Mouse (Mus musculus): ENCODE data around the gene Rbm26. TPM values are rescaled to one million over a fixed set of nuclear protein-coding genes. Genes with fewer than 3 reads are reported as not detected.

The Rbm26 gene
- total and polyA plus RNA-seq, 3 experiments: 27.9 to 73.5 (median 50.6) TPM

DNA sequence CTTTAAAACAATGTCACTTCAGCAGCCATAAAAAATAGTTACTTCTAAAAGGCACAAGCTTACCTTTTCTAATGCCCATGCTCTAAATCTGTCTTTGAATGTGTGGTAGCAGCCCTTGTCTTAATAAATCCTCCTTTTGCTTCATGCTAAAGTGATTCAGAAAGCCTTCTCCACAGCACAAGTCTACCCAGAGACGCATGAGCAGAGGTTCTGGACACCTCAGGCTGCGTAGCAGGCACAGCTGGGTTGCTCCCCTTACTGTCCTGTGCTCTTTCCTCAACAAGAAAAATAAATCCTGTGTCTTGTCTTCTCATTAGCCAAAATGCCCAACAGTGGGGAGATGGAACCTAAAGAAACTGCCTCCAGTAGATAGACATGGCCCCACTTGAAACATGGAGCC, 102.4 kb downstream of the Rbm26 start:
- in situ Hi-C loops (cut with MboI; ENCODE audit: low pct_ligation_motif_present, low pct_unique_long_range_greater_than_20kb, low sequenced_read_pairs) (no loop called here), dilution Hi-C loops (cut with MboI; ENCODE audit: extremely low pct_ligation_motif_present, extremely low pct_unique_long_range_greater_than_20kb, low sequenced_read_pairs) (no loop called here)
- Histone ChIP-seq H3K4me1 (ENCODE audit: control insufficient read depth in 1 of 2, insufficient read depth in 2 of 2) (no peaks in the 10 kb centered on the region), H3K79me2 (replicated peaks; ENCODE audit: control insufficient read depth, extremely low read depth, insufficient read depth, poor library complexity, severe bottlenecking) (no peaks in the 10 kb centered on the region), H3K4me2 (ENCODE audit: insufficient read depth, low read depth, poor library complexity, severe bottlenecking) (no peak overlapping the region), H3K9ac (ENCODE audit: insufficient read depth, low read depth) (no peak overlapping the region), H3K4me3 (replicated peaks in 1 of 3; ENCODE audit: low read depth in 2 of 3, low read length in 2 of 3, poor library complexity in 1 of 3) (no peak overlapping the region), H3K36me3 (replicated peaks in 1 of 2; ENCODE audit: control insufficient read depth in 1 of 2, insufficient read depth in 1 of 2, low read length in 1 of 2) (no peaks in the 10 kb centered on the region), H3K27me3 (replicated peaks) (peaks cover 2% of the 10 kb centered on the region), H3K9me3 (replicated peaks; ENCODE audit: low read length) (no peaks in the 10 kb centered on the region), H3K27ac (ENCODE audit: insufficient read depth, low read depth) (no peak overlapping the region)
- TF ChIP-seq SIN3A (IDR thresholded peaks at IDR 0.05; ENCODE audit: low read length) (no peak), ZKSCAN1 (IDR thresholded peaks at IDR 0.05; ENCODE audit: borderline replicate concordance, low read depth, low read length) (no peak), GABPA (IDR thresholded peaks at IDR 0.05; ENCODE audit: insufficient replicate concordance, low read depth, low read length) (no peak), POLR2A (IDR thresholded peaks at IDR 0.05; ENCODE audit: low read depth, low read length) (no peak), CTCF (conservative IDR thresholded peaks at IDR 0.05 in 1 of 2, IDR thresholded peaks at IDR 0.05 in 1 of 2; ENCODE audit: low read depth in 2 of 2, low read length in 2 of 2) (no peak), IRF4 (IDR thresholded peaks at IDR 0.05; ENCODE audit: low read depth, low read length) (no peak), ZNF384 (IDR thresholded peaks at IDR 0.05; ENCODE audit: low read depth, low read length) (no peak), ETS1 (conservative IDR thresholded peaks at IDR 0.05; ENCODE audit: low read depth, low read length) (no peak), RAD21 (IDR thresholded peaks at IDR 0.05; ENCODE audit: low read depth, low read length) (no peak), USF1 (IDR thresholded peaks at IDR 0.05; ENCODE audit: low read depth, low read length) (no peak)
- DNase-seq (ENCODE audit: extremely low read depth): no peak

DNA sequence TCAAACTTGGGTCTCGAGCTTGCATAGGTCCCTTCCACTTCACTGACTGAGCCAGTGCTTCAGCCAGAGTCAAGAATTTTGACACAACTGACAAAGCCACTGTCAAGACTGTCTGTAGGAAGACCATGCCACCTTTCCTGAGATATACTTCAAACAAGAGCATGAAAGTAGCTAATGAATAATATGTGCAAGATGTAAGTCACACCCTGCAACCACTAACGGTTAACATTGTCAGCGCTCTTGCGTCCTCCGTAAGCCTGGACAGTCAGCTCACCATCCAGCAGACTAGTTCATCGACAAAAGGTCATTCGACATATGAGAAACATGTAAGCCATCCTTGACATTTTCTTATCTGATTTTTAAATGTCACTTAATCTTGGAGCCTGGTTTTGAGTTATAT, 102.8 kb downstream of the Rbm26 start:
- dilution Hi-C loops (cut with MboI; ENCODE audit: extremely low pct_ligation_motif_present, extremely low pct_unique_long_range_greater_than_20kb, low sequenced_read_pairs) (no loop called here), in situ Hi-C loops (cut with MboI; ENCODE audit: low pct_ligation_motif_present, low pct_unique_long_range_greater_than_20kb, low sequenced_read_pairs) (no loop called here)
- Histone ChIP-seq H3K4me1 (ENCODE audit: control insufficient read depth in 1 of 2, insufficient read depth in 2 of 2) (no peaks in the 10 kb centered on the region), H3K27ac (ENCODE audit: insufficient read depth, low read depth) (no peak overlapping the region), H3K9me3 (replicated peaks; ENCODE audit: low read length) (no peaks in the 10 kb centered on the region), H3K4me3 (replicated peaks in 1 of 3; ENCODE audit: low read depth in 2 of 3, low read length in 2 of 3, poor library complexity in 1 of 3) (no peak overlapping the region), H3K36me3 (replicated peaks in 1 of 2; ENCODE audit: control insufficient read depth in 1 of 2, insufficient read depth in 1 of 2, low read length in 1 of 2) (no peaks in the 10 kb centered on the region), H3K4me2 (ENCODE audit: insufficient read depth, low read depth, poor library complexity, severe bottlenecking) (no peak overlapping the region), H3K27me3 (replicated peaks) (peaks cover 2% of the 10 kb centered on the region), H3K79me2 (replicated peaks; ENCODE audit: control insufficient read depth, extremely low read depth, insufficient read depth, poor library complexity, severe bottlenecking) (no peaks in the 10 kb centered on the region), H3K9ac (ENCODE audit: insufficient read depth, low read depth) (no peak overlapping the region)
- no peak for DNase-seq (ENCODE audit: extremely low read depth)
- no peak for TF ChIP-seq SMC3 (IDR thresholded peaks at IDR 0.05; ENCODE audit: low read depth, low read length)

DNA sequence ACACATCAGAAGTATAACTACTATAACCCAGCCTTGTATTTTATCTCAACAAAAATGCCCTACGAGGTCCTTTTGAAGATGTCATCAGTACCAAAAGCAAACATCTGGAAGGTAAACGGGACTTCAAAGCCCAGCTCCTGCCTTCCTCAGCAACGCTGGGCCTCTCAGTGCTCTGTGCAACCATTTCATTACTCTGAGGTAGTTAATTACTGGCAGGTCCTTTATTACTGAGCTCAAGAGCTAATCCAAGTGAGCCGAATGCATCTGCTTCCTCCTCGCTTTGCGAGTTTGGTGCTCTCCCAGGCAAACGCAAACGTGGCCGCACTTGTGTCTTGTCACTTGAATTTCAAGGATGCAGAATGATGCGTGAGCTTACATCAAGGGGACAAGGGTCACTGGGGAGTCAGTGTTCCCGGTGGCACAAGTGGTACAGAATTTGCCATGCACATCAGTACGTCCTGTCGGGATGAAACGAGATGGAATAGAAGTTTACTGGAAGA, 106.1 kb downstream of the Rbm26 start:
- H3K36me3 ChIP-seq (replicated peaks in 1 of 2; ENCODE audit: control insufficient read depth in 1 of 2, insufficient read depth in 1 of 2, low read length in 1 of 2): no peaks in the 10 kb centered on the region
- H3K4me3 ChIP-seq (replicated peaks in 1 of 3; ENCODE audit: low read depth in 2 of 3, low read length in 2 of 3, poor library complexity in 1 of 3): no peak overlapping the region
- peaks cover 2% of the 10 kb centered on the region for H3K27me3 ChIP-seq (replicated peaks)
- in situ Hi-C loops (cut with MboI; ENCODE audit: low pct_ligation_motif_present, low pct_unique_long_range_greater_than_20kb, low sequenced_read_pairs): no loop called here
- H3K79me2 ChIP-seq (replicated peaks; ENCODE audit: control insufficient read depth, extremely low read depth, insufficient read depth, poor library complexity, severe bottlenecking): no peaks in the 10 kb centered on the region
- dilution Hi-C loops (cut with MboI; ENCODE audit: extremely low pct_ligation_motif_present, extremely low pct_unique_long_range_greater_than_20kb, low sequenced_read_pairs): no loop called here
- no peaks in the 10 kb centered on the region for H3K9me3 ChIP-seq (replicated peaks; ENCODE audit: low read length)
- H3K9ac ChIP-seq (ENCODE audit: insufficient read depth, low read depth): no peak overlapping the region
- H3K4me2 ChIP-seq (ENCODE audit: insufficient read depth, low read depth, poor library complexity, severe bottlenecking): no peak overlapping the region
- H3K27ac ChIP-seq (ENCODE audit: insufficient read depth, low read depth): no peak overlapping the region
- H3K4me1 ChIP-seq (ENCODE audit: control insufficient read depth in 1 of 2, insufficient read depth in 2 of 2): peaks cover 6 to 16% of the 10 kb centered on the region in 2 experiments
- DNase-seq (ENCODE audit: extremely low read depth): no peak
- TF ChIP-seq ELF1 (IDR thresholded peaks at IDR 0.05; ENCODE audit: low read depth, low read length) (no peak), KAT2A (IDR thresholded peaks at IDR 0.05; ENCODE audit: insufficient replicate concordance, low read length) (no peak), JUN (IDR thresholded peaks at IDR 0.05; ENCODE audit: insufficient read depth, low read depth, low read length) (no peak), NELFE (IDR thresholded peaks at IDR 0.05; ENCODE audit: low read depth, low read length) (no peak)

Data from CH12.LX (cell line).